Mouse (Mus musculus) neural tube, embryonic 11.5 days (tissue): Measurements from ENCODE around the gene Heatr4. TPM values are rescaled to one million over a fixed set of nuclear protein-coding genes. Genes with fewer than 3 reads are reported as not detected.
"Not testable (repeated sequence)": the region's sequence is repeated elsewhere in the genome, so short reads cannot be mapped to it uniquely, and the experiment has no call there.

Experiments used
- ATAC-seq: fragments of 200-750 bp; cut with Nextera tagmentation; 2 replicates; pipeline ENCODE4 v1.8.0; 2017; ENCODE audit warnings: moderate number of reproducible peaks, mild to moderate bottlenecking, moderate TSS enrichment, moderate library complexity; ENCODE audit not compliant: insufficient read depth, low FRiP score, low TSS enrichment
- DNase-seq: peaks from one replicate; pipeline ENCODE4 v3.0.0-alpha.2; 2015; ENCODE audit warnings: low spot score
- H3K27ac ChIP-seq: fragments of 300-500 bp; sonication (generic); 2 replicates; pipeline ENCODE4 v1.5.1; 2014; ENCODE audit warnings: low read depth, mild to moderate bottlenecking, low read length
- H3K27me3 ChIP-seq: fragments of 300-500 bp; sonication (generic); 2 replicates; pipeline ENCODE4 v1.6.1; 2014; ENCODE audit warnings: mild to moderate bottlenecking, low read length, mixed read lengths; ENCODE audit not compliant: control insufficient read depth, insufficient read depth
- H3K36me3 ChIP-seq: fragments of 300-500 bp; sonication (generic); 2 replicates; pipeline ENCODE4 v1.6.1; 2014; ENCODE audit warnings: mild to moderate bottlenecking, low read length, moderate library complexity, mixed read lengths; ENCODE audit not compliant: control insufficient read depth, insufficient read depth
- H3K4me1 ChIP-seq: fragments of 300-500 bp; sonication (generic); 2 replicates; pipeline ENCODE4 v1.6.1; 2014; ENCODE audit warnings: low read length, mixed read lengths; ENCODE audit not compliant: control insufficient read depth, insufficient read depth
- H3K4me2 ChIP-seq: fragments of 300-500 bp; sonication (generic); 2 replicates; pipeline ENCODE4 v1.6.1; 2014; ENCODE audit warnings: low read depth, mild to moderate bottlenecking, moderate library complexity
- H3K4me3 ChIP-seq: fragments of 300-500 bp; sonication (generic); 2 replicates; pipeline ENCODE4 v1.5.1; 2014; ENCODE audit warnings: low read depth, low read length
- H3K9ac ChIP-seq: fragments of 300-500 bp; sonication (generic); 2 replicates; pipeline ENCODE4 v1.6.1; 2014; ENCODE audit warnings: mild to moderate bottlenecking, low read length
- H3K9me3 ChIP-seq: fragments of 300-500 bp; sonication (generic); 2 replicates; pipeline ENCODE4 v1.6.1; 2016; ENCODE audit warnings: low read length; ENCODE audit not compliant: control insufficient read depth
- WGBS: fragments of 180-500 bp; shearing (Covaris S2); extraction: QIAGEN DNeasy Blood & Tissue Kit; methylation state at CpG from one replicate; pipeline ENCODE4 v1.1.7; 2014; 5-methylcytosine and 5-hydroxymethylcytosine counted together
- polyA plus RNA-seq: library from polyadenylated mRNA; unstranded; fragments of >200 nt; fragmentation: Nextera tagmentation; extraction: Ambion mirVana; gene quantifications from 2 replicates; pipeline ENCODE4 v1.2.1, GENCODE M21; 2014

Gene Heatr4
- polyA plus RNA-seq, 1 experiment from 2014 or later: not detected

- 38% methylated on average over 1 of the region's 1 CpGs for WGBS
- ATAC-seq, H3K36me3 ChIP-seq: not testable (repeated sequence)
Measured at GRCm38 (mm10) chr12:83938592-83938991, 46.1 kb downstream of the Heatr4 start.

GRCm38 (mm10) chr12:83937600-83937999 lies 47.1 kb downstream of the Heatr4 start:
- Histone ChIP-seq H3K36me3 (no peaks in the 10 kb centered on the region), H3K9ac (no peak overlapping the region), H3K4me3 (no peak overlapping the region), H3K4me1 (no peaks in the 10 kb centered on the region), H3K27ac (no peak overlapping the region), H3K4me2 (no peak overlapping the region), H3K27me3 (no peaks in the 10 kb centered on the region), H3K9me3 (no peaks in the 10 kb centered on the region)
- DNase-seq (no peak), ATAC-seq (no peak)
- WGBS: 74% methylated on average over 10 of the region's 10 CpGs

More at GRCm38 (mm10) chr12:83938592-83938991, 46.1 kb downstream of the Heatr4 start:
- DNase-seq, H3K9me3 ChIP-seq, H3K27ac ChIP-seq, H3K4me2 ChIP-seq, H3K9ac ChIP-seq, H3K4me3 ChIP-seq, H3K27me3 ChIP-seq, H3K4me1 ChIP-seq: not testable (repeated sequence)

GRCm38 (mm10) chr12:83929186-83929804 lies 55.4 kb downstream of the Heatr4 start:
- H3K4me1 ChIP-seq: no peaks in the 10 kb centered on the region
- 47% methylated on average over 2 of the region's 2 CpGs for WGBS
- no peak overlapping the region for H3K9ac ChIP-seq
- H3K27ac ChIP-seq: no peak overlapping the region
- ATAC-seq (no peak), DNase-seq (no peak)
- H3K4me2 ChIP-seq: no peak overlapping the region
- no peak overlapping the region for H3K4me3 ChIP-seq
- H3K9me3 ChIP-seq: no peaks in the 10 kb centered on the region
- H3K36me3 ChIP-seq: no peaks in the 10 kb centered on the region
- H3K27me3 ChIP-seq: no peaks in the 10 kb centered on the region

GRCm38 (mm10) chr12:83927747-83928146 lies 56.9 kb downstream of the Heatr4 start:
- Histone ChIP-seq H3K27ac (no peak overlapping the region), H3K4me3 (no peak overlapping the region), H3K36me3 (no peaks in the 10 kb centered on the region), H3K4me2 (no peak overlapping the region), H3K9me3 (no peaks in the 10 kb centered on the region), H3K27me3 (no peaks in the 10 kb centered on the region), H3K9ac (no peak overlapping the region), H3K4me1 (no peaks in the 10 kb centered on the region)
- ATAC-seq: no peak
- WGBS: 90% methylated on average over 4 of the region's 4 CpGs
- DNase-seq: no peak

GRCm38 (mm10) chr12:83926061-83926460 lies 58.6 kb downstream of the Heatr4 start:
- 90% methylated on average over 2 of the region's 2 CpGs for WGBS
- Histone ChIP-seq H3K9ac (no peak overlapping the region), H3K9me3 (no peaks in the 10 kb centered on the region), H3K27ac (no peak overlapping the region), H3K4me3 (no peak overlapping the region), H3K36me3 (no peaks in the 10 kb centered on the region), H3K4me1 (no peaks in the 10 kb centered on the region), H3K4me2 (no peak overlapping the region), H3K27me3 (no peaks in the 10 kb centered on the region)
- ATAC-seq: no peak
- DNase-seq: no peak

- H3K27me3 ChIP-seq: no peaks in the 10 kb centered on the region
- H3K27ac ChIP-seq: no peak overlapping the region
- no peak overlapping the region for H3K4me3 ChIP-seq
- H3K9ac ChIP-seq: no peak overlapping the region
- no peaks in the 10 kb centered on the region; the same call in 1 of the 2 replicates for H3K4me1 ChIP-seq
- ATAC-seq: no peak
- H3K36me3 ChIP-seq: no peaks in the 10 kb centered on the region
- no peak for DNase-seq
- no peak overlapping the region for H3K4me2 ChIP-seq
- H3K9me3 ChIP-seq: no peaks in the 10 kb centered on the region
- 63% methylated on average over 7 of the region's 7 CpGs for WGBS
Measured at GRCm38 (mm10) chr12:83925160-83925703, 59.4 kb downstream of the Heatr4 start.

- ATAC-seq: no peak
- WGBS: 70% methylated on average over 3 of the region's 3 CpGs
- no peaks in the 10 kb centered on the region for H3K9me3 ChIP-seq
- no peaks in the 10 kb centered on the region; the same call in 1 of the 2 replicates for H3K4me1 ChIP-seq
- no peak overlapping the region for H3K4me3 ChIP-seq
- H3K36me3 ChIP-seq: no peaks in the 10 kb centered on the region
- DNase-seq: no peak
- H3K27ac ChIP-seq: no peak overlapping the region
- H3K9ac ChIP-seq: no peak overlapping the region
- H3K4me2 ChIP-seq: no peak overlapping the region
- no peaks in the 10 kb centered on the region for H3K27me3 ChIP-seq
Measured at GRCm38 (mm10) chr12:83924332-83924731, 60.3 kb downstream of the Heatr4 start.

- Histone ChIP-seq H3K9me3 (no peaks in the 10 kb centered on the region), H3K9ac (no peak overlapping the region), H3K4me3 (no peak overlapping the region), H3K27me3 (no peaks in the 10 kb centered on the region), H3K4me2 (no peak overlapping the region), H3K27ac (no peak overlapping the region), H3K4me1 (no peaks in the 10 kb centered on the region; the same call in 1 of the 2 replicates), H3K36me3 (no peaks in the 10 kb centered on the region)
- 74% methylated on average over 1 of the region's 1 CpGs for WGBS
- no peak for ATAC-seq
- no peak for DNase-seq
Measured at GRCm38 (mm10) chr12:83923486-83923859, 61.2 kb downstream of the Heatr4 start.
